Mouse (Mus musculus) thymus, adult 2 months (tissue): ENCODE measurements around the gene Il1r1. TPM values are rescaled to one million over a fixed set of nuclear protein-coding genes. Genes with fewer than 3 reads are reported as not detected.

Experiments used
- DNase-seq: peaks from one replicate; pipeline ENCODE4 v3.0.0; 2021
- H3K27ac ChIP-seq: fragments of 200-500 bp; 2 replicates; pipeline ENCODE4 v1.5.1; 2012; ENCODE audit warnings: low read length, control low read depth; ENCODE audit not compliant: control insufficient read depth, insufficient read depth
- H3K27me3 ChIP-seq: fragments of 200-500 bp; 2 replicates; pipeline ENCODE4 v1.6.1; 2012; ENCODE audit warnings: mild to moderate bottlenecking, low read length, moderate library complexity, mixed read lengths; ENCODE audit not compliant: control insufficient read depth, insufficient read depth
- H3K36me3 ChIP-seq: fragments of 200-500 bp; 2 replicates; pipeline ENCODE4 v1.6.1; 2012; ENCODE audit warnings: mild to moderate bottlenecking, low read length, moderate library complexity; ENCODE audit not compliant: control insufficient read depth, insufficient read depth
- H3K4me1 ChIP-seq: fragments of 200-500 bp; replicated peaks from 2 replicates; pipeline ENCODE4 v1.6.1; 2012; ENCODE audit warnings: low read length; ENCODE audit not compliant: control insufficient read depth, insufficient read depth
- H3K4me3 ChIP-seq: fragments of 200-500 bp; 2 replicates; pipeline ENCODE4 v1.5.1; 2012; ENCODE audit warnings: mild to moderate bottlenecking, low read length, control low read depth, moderate library complexity; ENCODE audit not compliant: control insufficient read depth, insufficient read depth
- CTCF ChIP-seq: fragments of 200-500 bp; IDR thresholded peaks from 2 replicates; pipeline ENCODE4 v1.5.1; 2012; ENCODE audit warnings: mild to moderate bottlenecking, control low read depth, low read length, moderate library complexity, borderline replicate concordance; ENCODE audit not compliant: control insufficient read depth, poor library complexity, insufficient read depth; ENCODE audit errors: extremely low read depth
- POLR2A ChIP-seq: fragments of 200-500 bp; IDR thresholded peaks from 2 replicates; pipeline ENCODE4 v1.6.1; 2012; ENCODE audit warnings: mild to moderate bottlenecking, low read length, control low read depth, moderate library complexity; ENCODE audit not compliant: control insufficient read depth, poor library complexity, insufficient read depth; ENCODE audit errors: extremely low read depth
- WGBS: fragments of 180-500 bp; shearing (Covaris S2); methylation state at CpG from one replicate; pipeline ENCODE4 v1.1.7; 2018; 5-methylcytosine and 5-hydroxymethylcytosine counted together
- polyA plus RNA-seq: library from polyadenylated mRNA; depleted of rRNA; stranded (reverse); fragments of >200 nt; gene quantifications from 2 replicates; pipeline ENCODE4 v1.2.3, GENCODE M21; 2012

Gene Il1r1
- polyA plus RNA-seq, 1 experiment = 3.3 TPM

- Histone ChIP-seq H3K4me3 (no peak overlapping the region), H3K27ac (no peak overlapping the region), H3K27me3 (no peaks in the 10 kb centered on the region), H3K4me1 (no peaks in the 10 kb centered on the region), H3K36me3 (no peaks in the 10 kb centered on the region)
- TF ChIP-seq POLR2A = no peak
- TF ChIP-seq CTCF = no peak
- no peak for DNase-seq
- 95% methylated on average over 6 of the region's 6 CpGs for WGBS
Observed at GRCm38 (mm10) chr1:40236694-40237093, 11.8 kb downstream of the Il1r1 start.

GRCm38 (mm10) chr1:40237094-40237493 is 12.2 kb downstream of the Il1r1 start:
- Histone ChIP-seq H3K36me3 (no peaks in the 10 kb centered on the region), H3K27me3 (no peaks in the 10 kb centered on the region), H3K4me1 (no peaks in the 10 kb centered on the region), H3K4me3 (no peak overlapping the region), H3K27ac (no peak overlapping the region)
- TF ChIP-seq CTCF = no peak
- TF ChIP-seq POLR2A = no peak
- DNase-seq = no peak
- WGBS = 92% methylated on average over 6 of the region's 6 CpGs

- WGBS = 65% methylated on average over 9 of the region's 9 CpGs
- DNase-seq = no peak
- Histone ChIP-seq H3K27ac (no peak overlapping the region), H3K27me3 (no peaks in the 10 kb centered on the region), H3K4me3 (no peak overlapping the region), H3K36me3 (no peaks in the 10 kb centered on the region), H3K4me1 (no peaks in the 10 kb centered on the region)
- TF ChIP-seq POLR2A (no peak), CTCF (no peak)
Observed at GRCm38 (mm10) chr1:40240353-40241092, 15.6 kb downstream of the Il1r1 start.

- no peak for DNase-seq
Observed at GRCm38 (mm10) chr1:40242717-40243116, 17.8 kb downstream of the Il1r1 start.

GRCm38 (mm10) chr1:40243561-40243998 is 18.7 kb downstream of the Il1r1 start:
- 94% methylated on average over 3 of the region's 3 CpGs for WGBS
- Histone ChIP-seq H3K36me3 (no peaks in the 10 kb centered on the region), H3K4me3 (no peak overlapping the region), H3K27ac (no peak overlapping the region), H3K4me1 (no peaks in the 10 kb centered on the region), H3K27me3 (no peaks in the 10 kb centered on the region)
- DNase-seq = no peak
- TF ChIP-seq CTCF (no peak), POLR2A (no peak)

More at GRCm38 (mm10) chr1:40242717-40243116, 17.8 kb downstream of the Il1r1 start:
- H3K36me3 ChIP-seq = no peaks in the 10 kb centered on the region
- H3K4me3 ChIP-seq = no peak overlapping the region
- WGBS = 96% methylated on average over 1 of the region's 1 CpGs
- TF ChIP-seq CTCF (no peak), POLR2A (no peak)
- no peak overlapping the region for H3K27ac ChIP-seq
- H3K4me1 ChIP-seq = no peaks in the 10 kb centered on the region
- no peaks in the 10 kb centered on the region for H3K27me3 ChIP-seq

GRCm38 (mm10) chr1:40250425-40250824 is 25.5 kb downstream of the Il1r1 start:
- no peak for DNase-seq
- TF ChIP-seq POLR2A (no peak), CTCF (no peak)
- WGBS = 30% methylated on average over 4 of the region's 4 CpGs

GRCm38 (mm10) chr1:40252507-40252906 is 27.6 kb downstream of the Il1r1 start:
- no peak for TF ChIP-seq POLR2A
- TF ChIP-seq CTCF = no peak
- no peaks in the 10 kb centered on the region for H3K4me1 ChIP-seq
- H3K36me3 ChIP-seq = no peaks in the 10 kb centered on the region
- 55% methylated on average over 6 of the region's 6 CpGs for WGBS
- DNase-seq = no peak
- H3K27ac ChIP-seq = no peak overlapping the region
- no peak overlapping the region for H3K4me3 ChIP-seq
- no peaks in the 10 kb centered on the region for H3K27me3 ChIP-seq

More at GRCm38 (mm10) chr1:40250425-40250824, 25.5 kb downstream of the Il1r1 start:
- Histone ChIP-seq H3K4me1 (no peaks in the 10 kb centered on the region), H3K4me3 (no peak overlapping the region), H3K27ac (no peak overlapping the region), H3K36me3 (no peaks in the 10 kb centered on the region), H3K27me3 (no peaks in the 10 kb centered on the region)
